Mouse (Mus musculus) intestine, embryonic 14.5 days (tissue): Measurements from ENCODE around the gene Slc46a1. TPM values are rescaled to one million over a fixed set of nuclear protein-coding genes. Genes with fewer than 3 reads are reported as not detected.

Source experiments
- ATAC-seq: fragments of 200-750 bp; cut with Nextera tagmentation; replicated peaks from 2 replicates; pipeline ENCODE4 v1.8.0; 2017; ENCODE audit warnings: low read depth, moderate number of reproducible peaks, moderate TSS enrichment, moderate library complexity; ENCODE audit not compliant: low FRiP score, low TSS enrichment
- DNase-seq: peaks from one replicate; pipeline ENCODE4 v3.0.0-alpha.2; 2018; ENCODE audit warnings: low spot score
- H3K27ac ChIP-seq: fragments of 300-500 bp; sonication (generic); 2 replicates; pipeline ENCODE4 v1.5.1; 2014; ENCODE audit warnings: low read depth, mild to moderate bottlenecking, control low read depth
- H3K27me3 ChIP-seq: fragments of 300-500 bp; sonication (generic); replicated peaks from 2 replicates; pipeline ENCODE4 v1.6.1; 2014; ENCODE audit warnings: low read length, control low read depth; ENCODE audit not compliant: control insufficient read depth, insufficient read depth
- H3K36me3 ChIP-seq: fragments of 300-500 bp; sonication (generic); 2 replicates; pipeline ENCODE4 v1.6.1; 2014; ENCODE audit warnings: low read length, control low read depth; ENCODE audit not compliant: control insufficient read depth, insufficient read depth
- H3K4me1 ChIP-seq: fragments of 300-500 bp; sonication (generic); replicated peaks from 2 replicates; pipeline ENCODE4 v1.6.1; 2014; ENCODE audit warnings: low read length, control low read depth, mixed read lengths; ENCODE audit not compliant: control insufficient read depth, insufficient read depth
- H3K4me2 ChIP-seq: fragments of 300-500 bp; sonication (generic); 2 replicates; pipeline ENCODE4 v1.6.1; 2014; ENCODE audit warnings: low read length
- H3K4me3 ChIP-seq: fragments of 300-500 bp; sonication (generic); 2 replicates; pipeline ENCODE4 v1.5.1; 2014; ENCODE audit warnings: low read depth, low read length, control low read depth, mixed read lengths
- H3K9ac ChIP-seq: fragments of 300-500 bp; sonication (generic); 2 replicates; pipeline ENCODE4 v1.6.1; 2014; ENCODE audit warnings: mild to moderate bottlenecking, low read length
- H3K9me3 ChIP-seq: fragments of 300-500 bp; sonication (generic); 2 replicates; pipeline ENCODE4 v1.6.1; 2016; ENCODE audit warnings: low read length, control low read depth; ENCODE audit not compliant: control insufficient read depth
- WGBS: fragments of 180-500 bp; shearing (Covaris S2); extraction: QIAGEN DNeasy Blood & Tissue Kit; methylation state at CpG from one replicate; pipeline ENCODE4 v1.1.7; 2014; 5-methylcytosine and 5-hydroxymethylcytosine counted together
- polyA plus RNA-seq: library from polyadenylated mRNA; unstranded; fragments of >200 nt; fragmentation: Nextera tagmentation; extraction: Ambion mirVana; gene quantifications from 2 replicates; pipeline ENCODE4 v1.2.1, GENCODE M21; 2014

Slc46a1 gene
- 12.4 and 12.8 TPM in 2 replicates for polyA plus RNA-seq

DNA sequence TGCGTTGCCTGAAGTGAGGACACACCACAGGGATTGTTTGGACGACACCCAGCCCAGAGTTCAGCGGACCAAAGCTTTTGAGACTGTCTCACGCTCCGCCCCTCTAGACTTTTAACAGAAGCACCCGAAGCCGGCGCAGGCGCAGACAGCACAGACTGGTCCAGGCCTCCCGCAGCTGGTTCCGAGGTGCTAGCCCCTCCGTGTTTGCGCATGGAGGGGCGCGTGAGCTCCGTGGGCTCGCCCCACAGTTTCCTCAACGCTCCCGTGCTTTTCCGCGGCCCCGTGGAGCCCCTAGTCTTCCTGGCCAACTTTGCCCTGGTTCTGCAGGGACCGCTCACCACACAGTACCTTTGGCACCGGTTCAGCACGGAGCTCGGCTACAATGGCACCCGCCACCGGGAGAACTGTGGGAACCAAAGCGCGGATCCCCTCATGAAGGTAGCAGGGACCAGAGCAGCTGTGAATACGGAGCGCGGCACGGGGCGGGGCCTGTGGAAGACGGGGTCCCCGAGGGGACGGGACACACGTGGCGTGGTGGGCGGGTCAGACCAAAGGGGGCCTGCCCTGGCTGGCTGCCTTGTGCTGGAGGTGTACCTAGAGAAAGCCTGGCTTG lies at the start of gene Slc46a1:
Gene Slc46a1 (plus strand): TSS at position 130 of the 613 bp plus-strand sequence.
- peak within 1 kb of the TSS; percentile 91 for H3K27ac ChIP-seq
- peaks cover 15% of the 10 kb centered on the region; the same call in 1 of the 2 replicates for H3K4me1 ChIP-seq
- H3K4me3 ChIP-seq = peak within 1 kb of the TSS; percentile 87
- H3K9ac ChIP-seq = peak within 1 kb of the TSS; percentile 79
- ATAC-seq = peak; percentile 94
- under 1% methylated on average over 41 of the region's 41 CpGs for WGBS
- no peaks in the 10 kb centered on the region for H3K27me3 ChIP-seq
- peak within 1 kb of the TSS; percentile 78 for H3K4me2 ChIP-seq
- H3K9me3 ChIP-seq = 0 out of 2 replicates have a peak, but pooled peaks cover 3% of the 10 kb centered on the region
- DNase-seq = peak; percentile 92
- H3K36me3 ChIP-seq = no peaks in the 10 kb centered on the region

DNA sequence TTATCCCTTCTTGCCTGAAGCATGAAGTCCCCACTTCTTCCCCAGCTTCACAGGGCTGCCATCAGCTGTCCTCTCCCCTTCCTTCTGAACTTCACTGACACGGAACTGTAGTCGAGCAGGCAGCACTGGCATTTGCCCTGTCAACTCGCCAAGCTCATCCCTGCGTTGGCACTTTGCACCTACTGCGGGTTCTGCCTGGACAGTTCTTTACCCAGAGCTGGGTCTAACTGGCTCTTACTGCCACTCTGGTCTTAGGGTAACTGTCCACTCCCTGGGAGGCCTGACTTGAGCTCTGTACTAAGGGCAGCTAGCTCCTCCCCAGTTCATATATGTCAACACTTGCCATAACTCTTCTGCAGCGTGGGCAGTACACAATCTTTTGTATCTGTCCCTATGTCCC lies 48.6 kb upstream of the Slc46a1 start:
- no peak for ATAC-seq

DNA sequence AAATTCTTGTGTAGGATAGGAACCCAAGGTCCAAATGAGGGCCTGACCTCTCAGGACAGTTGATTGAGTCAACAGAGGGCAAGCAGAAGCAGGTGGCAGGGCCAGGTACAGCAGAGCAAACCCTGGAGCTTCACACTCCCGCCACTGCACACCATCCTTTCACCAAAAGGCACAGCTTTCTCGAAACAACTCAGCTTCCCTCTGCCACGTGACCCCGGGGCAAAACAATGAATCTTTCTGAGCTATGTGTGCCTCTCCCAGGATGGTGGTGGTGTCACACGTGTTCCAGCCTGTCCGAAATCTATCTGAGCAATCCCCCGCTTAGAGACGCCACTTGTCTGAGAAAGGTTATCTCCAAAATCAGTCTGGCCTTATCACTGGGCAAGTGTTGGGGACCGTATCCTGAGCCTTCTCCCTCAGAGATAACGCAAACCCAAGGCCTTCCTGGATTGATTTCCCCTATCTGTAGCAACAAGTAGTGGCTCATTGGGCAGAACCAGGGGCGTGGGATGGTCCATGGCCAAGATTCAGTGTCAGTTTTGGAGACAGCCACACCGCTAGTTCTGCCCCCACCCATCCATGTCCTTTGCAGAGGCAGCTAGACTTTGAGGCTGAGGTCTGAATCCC lies 45.1 kb upstream of the Slc46a1 start:
- Histone ChIP-seq H3K4me3 (no peak overlapping the region), H3K27ac (no peak overlapping the region), H3K4me2 (no peak overlapping the region), H3K36me3 (no peaks in the 10 kb centered on the region), H3K9ac (no peak overlapping the region), H3K4me1 (no peaks in the 10 kb centered on the region), H3K27me3 (no peaks in the 10 kb centered on the region; the same call in 1 of the 2 replicates), H3K9me3 (no peaks in the 10 kb centered on the region)
- WGBS = 62% methylated on average over 12 of the region's 12 CpGs
- DNase-seq = no peak
- no peak for ATAC-seq

More for the DNA sequence above, 48.6 kb upstream of the Slc46a1 start:
- H3K4me3 ChIP-seq = no peak overlapping the region
- no peaks in the 10 kb centered on the region; the same call in 1 of the 2 replicates for H3K27me3 ChIP-seq
- no peak for DNase-seq
- no peak overlapping the region for H3K9ac ChIP-seq
- WGBS = 82% methylated on average over 6 of the region's 6 CpGs
- no peak overlapping the region for H3K27ac ChIP-seq
- H3K9me3 ChIP-seq = no peaks in the 10 kb centered on the region
- no peaks in the 10 kb centered on the region for H3K36me3 ChIP-seq
- H3K4me1 ChIP-seq = no peaks in the 10 kb centered on the region
- no peak overlapping the region for H3K4me2 ChIP-seq

DNA sequence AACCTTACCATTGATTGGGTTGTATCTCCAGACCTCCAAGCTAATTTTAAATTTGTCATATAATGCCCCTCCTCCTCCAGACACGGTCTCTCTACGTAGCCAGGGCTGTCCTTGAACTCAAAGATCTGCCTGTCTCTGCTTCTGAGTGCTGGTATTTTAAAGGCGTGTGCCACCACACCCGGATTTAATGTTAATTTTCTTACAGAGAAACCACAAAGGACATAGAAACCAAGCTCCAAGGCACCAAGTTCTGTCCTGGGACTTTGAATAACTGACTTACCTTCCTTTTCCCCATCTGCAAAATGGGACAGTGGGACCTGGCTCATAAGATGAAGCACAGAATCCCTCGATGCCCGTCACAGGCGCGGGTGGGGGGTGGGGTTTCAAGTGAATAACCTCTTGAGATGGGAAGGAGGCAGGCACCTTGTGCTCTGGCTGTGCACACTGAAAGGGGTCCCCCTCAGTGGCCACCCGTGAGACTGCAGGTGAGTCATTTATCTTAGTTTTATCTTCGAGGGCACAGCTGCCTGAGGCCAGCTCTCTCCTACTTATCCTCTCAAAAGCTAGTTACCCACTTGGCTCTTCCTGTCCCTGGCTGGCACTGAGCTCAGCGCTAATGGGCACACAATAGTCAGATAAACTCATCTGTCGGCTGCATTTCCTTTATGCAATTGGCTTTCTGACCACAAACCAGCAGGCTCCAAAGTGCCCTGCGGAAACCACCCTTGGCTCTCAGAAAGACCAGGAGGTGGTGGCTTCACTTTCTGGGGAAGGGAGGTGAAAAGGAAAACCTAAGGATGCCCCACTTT lies 44.1 kb upstream of the Slc46a1 start:
- no peaks in the 10 kb centered on the region; the same call in 1 of the 2 replicates for H3K27me3 ChIP-seq
- H3K27ac ChIP-seq = no peak overlapping the region
- no peaks in the 10 kb centered on the region for H3K9me3 ChIP-seq
- H3K36me3 ChIP-seq = no peaks in the 10 kb centered on the region
- H3K4me3 ChIP-seq = no peak overlapping the region
- 59% methylated on average over 13 of the region's 13 CpGs for WGBS
- no peak overlapping the region for H3K4me2 ChIP-seq
- H3K4me1 ChIP-seq = no peaks in the 10 kb centered on the region
- ATAC-seq (no peak), DNase-seq (no peak)
- H3K9ac ChIP-seq = no peak overlapping the region

DNA sequence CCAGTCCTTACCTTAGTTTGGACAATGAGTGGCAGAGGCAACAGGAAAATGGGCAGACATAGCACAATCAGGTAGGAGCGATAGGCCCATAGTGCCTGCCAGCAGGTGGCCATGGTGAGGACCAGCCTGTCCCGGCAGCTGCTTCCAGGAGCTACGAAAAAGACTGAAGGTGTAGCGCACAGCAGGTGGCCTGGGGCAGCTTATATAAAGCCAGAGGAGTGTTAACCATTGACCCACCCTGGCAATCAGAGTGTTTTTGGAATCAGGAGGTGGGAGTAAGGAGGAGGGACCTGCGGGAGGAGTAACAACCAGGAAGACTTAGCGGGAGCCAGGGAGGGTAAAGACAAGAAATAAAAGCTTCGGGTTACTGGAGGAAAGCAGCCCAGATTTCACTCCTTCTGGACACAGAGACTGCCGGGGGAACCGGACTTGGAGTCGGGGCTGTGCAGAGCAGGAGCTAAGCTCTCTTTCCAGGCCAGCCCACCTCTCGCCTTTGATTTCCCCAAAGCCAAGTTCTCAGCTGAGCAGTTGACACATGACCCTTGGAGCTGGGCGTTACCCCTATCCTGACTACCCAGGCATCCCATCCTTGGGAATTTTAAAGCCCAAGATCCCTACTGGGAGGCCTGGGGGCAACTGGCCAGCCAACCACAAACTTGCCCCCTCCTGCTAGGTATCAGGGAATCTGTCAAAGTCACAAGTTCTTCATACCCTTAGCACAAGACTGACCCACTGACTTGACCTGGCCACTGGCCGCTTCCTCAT lies 43.3 kb upstream of the Slc46a1 start, which contains the start of gene Slc13a2:
Gene Slc13a2 (minus strand): TSS at position 163 of the 765 bp plus-strand sequence.
- Histone ChIP-seq H3K36me3 (no peaks in the 10 kb centered on the region), H3K9ac (no peak within 1 kb of the TSS), H3K27ac (no peak within 1 kb of the TSS), H3K4me1 (no peaks in the 10 kb centered on the region), H3K4me2 (no peak within 1 kb of the TSS), H3K4me3 (no peak within 1 kb of the TSS), H3K27me3 (no peaks in the 10 kb centered on the region; the same call in 1 of the 2 replicates), H3K9me3 (no peaks in the 10 kb centered on the region)
- no peak for ATAC-seq
- 20% methylated on average over 13 of the region's 13 CpGs for WGBS
- no peak for DNase-seq

DNA sequence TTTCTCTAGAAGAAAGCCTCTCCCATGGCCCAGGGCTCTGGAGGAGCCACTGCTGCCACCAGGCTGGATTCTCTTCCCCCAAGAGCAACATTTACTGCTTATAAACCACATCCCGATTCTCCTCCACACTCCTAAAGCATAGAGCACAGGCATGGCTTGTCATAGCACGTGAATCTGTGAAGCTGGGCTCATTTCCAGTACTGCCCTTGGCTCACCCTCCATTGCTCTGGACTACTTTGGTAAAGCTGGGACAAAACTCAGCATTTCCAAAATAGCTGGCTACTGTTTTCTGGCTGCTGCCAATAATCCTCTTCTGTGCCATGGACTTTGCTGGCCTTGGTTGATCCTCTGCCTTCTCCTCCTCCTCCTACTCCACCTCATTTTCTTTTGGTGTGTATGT lies 41.1 kb upstream of the Slc46a1 start:
- ATAC-seq = no peak

DNA sequence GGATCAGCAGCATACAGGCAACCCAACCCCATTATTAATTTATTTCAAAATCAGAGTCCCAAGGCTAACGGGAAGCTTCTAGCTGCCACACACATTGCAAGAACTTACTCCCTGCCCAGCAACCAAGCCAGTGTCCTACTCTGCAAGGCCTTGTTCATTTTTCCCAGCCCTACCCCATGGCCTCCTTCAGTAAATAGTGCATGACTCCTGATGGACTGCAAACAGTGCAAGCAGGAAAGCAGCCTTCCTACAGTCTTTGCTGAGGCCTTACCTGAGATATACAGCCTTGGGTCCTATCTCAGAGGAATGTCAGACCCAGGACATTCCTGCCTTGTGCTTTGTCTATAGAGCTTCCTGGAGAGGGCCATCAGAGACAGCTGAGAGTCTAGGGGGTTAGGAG lies 39.9 kb upstream of the Slc46a1 start:
- Histone ChIP-seq H3K9me3 (no peaks in the 10 kb centered on the region), H3K4me3 (no peak overlapping the region), H3K27ac (no peak overlapping the region), H3K9ac (no peak overlapping the region), H3K4me1 (no peaks in the 10 kb centered on the region), H3K27me3 (no peaks in the 10 kb centered on the region; the same call in 1 of the 2 replicates), H3K4me2 (no peak overlapping the region), H3K36me3 (no peaks in the 10 kb centered on the region)
- ATAC-seq (no peak), DNase-seq (no peak)
- 86% methylated on average over 1 of the region's 1 CpGs for WGBS

More for the DNA sequence above, 41.1 kb upstream of the Slc46a1 start:
- 82% methylated on average over 2 of the region's 2 CpGs for WGBS
- Histone ChIP-seq H3K4me3 (no peak overlapping the region), H3K4me2 (no peak overlapping the region), H3K36me3 (no peaks in the 10 kb centered on the region), H3K9ac (no peak overlapping the region), H3K9me3 (no peaks in the 10 kb centered on the region), H3K27me3 (no peaks in the 10 kb centered on the region; the same call in 1 of the 2 replicates), H3K4me1 (no peaks in the 10 kb centered on the region), H3K27ac (no peak overlapping the region)
- DNase-seq = no peak

DNA sequence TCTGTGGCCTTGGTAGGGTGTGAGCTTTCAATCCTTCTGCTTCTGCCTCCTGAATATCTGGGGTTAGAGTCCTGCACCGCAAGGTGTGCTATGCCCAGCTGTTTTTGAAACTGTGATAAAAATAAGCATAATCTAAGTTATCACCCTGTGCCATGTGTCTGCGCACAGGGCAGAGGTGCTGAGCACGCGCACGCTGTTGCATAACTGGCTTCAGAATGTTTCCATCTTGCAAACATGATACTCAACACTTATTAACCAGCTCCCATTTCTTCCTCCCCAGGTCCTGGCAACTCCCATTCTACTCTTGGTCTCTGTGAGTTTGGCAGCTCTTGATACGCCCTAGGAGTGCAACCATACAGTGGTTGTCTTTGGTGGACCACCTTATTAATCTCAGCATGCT lies 37.8 kb upstream of the Slc46a1 start:
- 95% methylated on average over 6 of the region's 6 CpGs for WGBS
- no peak for ATAC-seq
- no peak for DNase-seq
- Histone ChIP-seq H3K4me3 (no peak overlapping the region), H3K9ac (no peak overlapping the region), H3K27me3 (no peaks in the 10 kb centered on the region), H3K27ac (no peak overlapping the region), H3K9me3 (no peaks in the 10 kb centered on the region), H3K36me3 (no peaks in the 10 kb centered on the region), H3K4me2 (no peak overlapping the region), H3K4me1 (no peaks in the 10 kb centered on the region)
